Mouse (Mus musculus): Measurements from ENCODE around the gene Dclk1.

DNA sequence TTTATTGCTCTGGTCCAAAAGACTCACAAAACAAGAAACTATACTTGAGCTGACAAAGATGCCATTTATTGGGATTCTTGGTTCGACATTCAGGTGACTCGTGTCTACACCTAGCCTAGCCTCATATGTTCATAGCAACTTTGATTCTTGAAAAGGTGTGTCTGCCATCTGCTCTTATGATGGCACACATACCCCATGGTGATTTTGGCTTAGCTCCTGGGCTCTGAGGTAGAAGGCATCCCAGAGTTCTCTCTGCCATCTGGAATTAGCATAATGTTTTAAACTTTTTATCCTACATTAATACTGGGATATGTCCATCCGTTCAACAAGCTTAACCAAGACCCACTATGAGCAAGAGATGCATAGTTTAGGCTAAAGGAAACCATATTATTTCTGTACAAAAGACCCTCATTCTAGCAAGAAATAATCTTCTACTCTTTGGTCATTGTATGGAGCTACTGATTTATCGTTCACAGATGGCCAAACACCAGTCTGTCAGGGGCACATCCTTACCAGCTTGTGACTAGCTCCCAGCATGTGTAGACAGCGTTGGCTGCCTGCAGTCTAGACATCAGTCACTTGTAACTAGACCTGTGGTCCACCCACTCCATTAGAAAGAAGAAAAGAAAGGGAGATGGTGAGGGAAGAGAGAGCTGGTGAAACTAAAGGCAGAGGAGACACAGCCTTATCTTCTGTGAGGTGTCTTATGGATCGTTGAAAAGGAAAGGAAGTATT lies 298.4 kb downstream of the Dclk1 start:
- TF ChIP-seq POLR2A (IDR thresholded peaks at IDR 0.05; ENCODE audit: control insufficient read depth, low read depth, low read length) (no peak), CTCF (IDR thresholded peaks at IDR 0.05; ENCODE audit: control insufficient read depth, insufficient read depth, insufficient replicate concordance, low read depth, low read length) (no peak)
